In genomic region chr2:118542971-118543573, GRCm38 (mm10) we compare ENCODE assay signal across 8 mouse cellular contexts. TPM values are rescaled to one million over a fixed set of nuclear protein-coding genes. Genes with fewer than 3 reads are reported as not detected.
DNase-seq lines count a peak whose midpoint lies in the region; ATAC-seq and TF ChIP-seq lines count a peak whose summit lies in the region.

No protein-coding gene starts in this region.

- no peak for ATAC-seq in midbrain, postnatal 0 days (ENCODE audit: low FRiP score)
- no peak for ATAC-seq in heart, embryonic 16.5 days (replicated peaks; ENCODE audit: extremely low read depth, insufficient read depth, low FRiP score)

- WGBS in midbrain, postnatal 0 days: 87% methylated on average over 1 of the region's 1 CpGs
- WGBS in midbrain, embryonic 10.5 days: 77% methylated on average over 1 of the region's 1 CpGs
- 63% methylated on average over 1 of the region's 1 CpGs for WGBS in heart, embryonic 16.5 days

- peaks cover 2% of the 10 kb centered on the region; the same call in 1 of the 2 replicates for H3K4me1 ChIP-seq in midbrain, postnatal 0 days (ENCODE audit: insufficient read depth, low read length)
- H3K4me1 ChIP-seq in midbrain, embryonic 10.5 days: peaks cover 79% of the 10 kb centered on the region
- H3K4me1 ChIP-seq in heart, embryonic 16.5 days (ENCODE audit: control insufficient read depth, insufficient read depth, low read length): peaks cover 87% of the 10 kb centered on the region

- peak; percentile 88 for DNase-seq in heart, adult 11 months
- DNase-seq in heart, adult 9 months (ENCODE audit: low spot score in 2 of 2): no peak
- no peak for DNase-seq in midbrain, postnatal 0 days (ENCODE audit: low spot score)
- no peak for DNase-seq in midbrain, embryonic 10.5 days (ENCODE audit: low spot score)
- peak; percentile 60 for DNase-seq in splenic B cell, adult 2 months (ENCODE audit: low read depth, low spot score)
- DNase-seq in Muller cell, postnatal 12 days (ENCODE audit: inconsistent ontology term): no peak
- no peak for DNase-seq in adrenal gland, postnatal 10 days

- no peak overlapping the region for H3K4me3 ChIP-seq in midbrain, postnatal 0 days (ENCODE audit: low read depth, low read length)
- H3K4me3 ChIP-seq in midbrain, embryonic 10.5 days: no peak overlapping the region
- no peak overlapping the region for H3K4me3 ChIP-seq in heart, embryonic 16.5 days (ENCODE audit: low read length)

- H3K36me3 ChIP-seq in midbrain, postnatal 0 days (ENCODE audit: insufficient read depth, low read length): no peaks in the 10 kb centered on the region
- peaks cover 9% of the 10 kb centered on the region for H3K36me3 ChIP-seq in midbrain, embryonic 10.5 days
- H3K36me3 ChIP-seq in heart, embryonic 16.5 days (ENCODE audit: control insufficient read depth, insufficient read depth): 0 out of 2 replicates have a peak, but pooled peaks cover 3% of the 10 kb centered on the region
- peaks cover 2% of the 10 kb centered on the region; the same call in 1 of the 2 replicates for H3K36me3 ChIP-seq in splenic B cell, adult 2 months (ENCODE audit: control insufficient read depth, insufficient read depth, low read length, poor library complexity, severe bottlenecking)

- 0 out of 2 replicates have a peak, but pooled peaks cover 4% of the 10 kb centered on the region for H3K27me3 ChIP-seq in midbrain, postnatal 0 days (ENCODE audit: insufficient read depth, low read length)
- peaks cover 31% of the 10 kb centered on the region for H3K27me3 ChIP-seq in midbrain, embryonic 10.5 days (ENCODE audit: low read depth, poor library complexity, severe bottlenecking)
- no peaks in the 10 kb centered on the region for H3K27me3 ChIP-seq in heart, embryonic 16.5 days (ENCODE audit: control insufficient read depth, insufficient read depth, low read length)
- H3K27me3 ChIP-seq in splenic B cell, adult 2 months (ENCODE audit: control insufficient read depth, insufficient read depth, low read length, poor library complexity, severe bottlenecking): no peaks in the 10 kb centered on the region

- no peak overlapping the region for H3K4me2 ChIP-seq in midbrain, postnatal 0 days (ENCODE audit: low read depth, low read length, poor library complexity, severe bottlenecking)
- no peak overlapping the region; the same call in 1 of the 2 replicates for H3K4me2 ChIP-seq in heart, embryonic 16.5 days (ENCODE audit: low read depth, low read length)

- TF ChIP-seq CTCF in midbrain, postnatal 0 days (IDR thresholded peaks at IDR 0.05): peak; percentile 46

- no peak overlapping the region for H3K9ac ChIP-seq in midbrain, postnatal 0 days (replicated peaks; ENCODE audit: low read length, poor library complexity, severe bottlenecking)
- H3K9ac ChIP-seq in heart, embryonic 16.5 days (ENCODE audit: low read length): peak overlapping the region; percentile 22

- H3K27ac ChIP-seq in midbrain, postnatal 0 days (ENCODE audit: low read depth, low read length): no peak overlapping the region
- no peak overlapping the region; the same call in 1 of the 2 replicates for H3K27ac ChIP-seq in midbrain, embryonic 10.5 days (replicated peaks)
- H3K27ac ChIP-seq in heart, embryonic 16.5 days (ENCODE audit: low read length): peak overlapping the region; percentile 99

- H3K9me3 ChIP-seq in midbrain, postnatal 0 days (ENCODE audit: low read length): no peaks in the 10 kb centered on the region
- H3K9me3 ChIP-seq in midbrain, embryonic 10.5 days (replicated peaks): no peaks in the 10 kb centered on the region
- H3K9me3 ChIP-seq in heart, embryonic 16.5 days (replicated peaks; ENCODE audit: control insufficient read depth, low read length): no peaks in the 10 kb centered on the region

RNA-seq across cellular contexts. Expression of gene Bmf, which starts 6.4 kb away (rescaled TPM):
- total RNA-seq in midbrain, postnatal 0 days (2014; rRNA removed): 6.8 and 9.8 TPM in 2 replicates
- 0.99 and 1.1 TPM in 2 replicates for polyA plus RNA-seq in midbrain, postnatal 0 days (2015; fragmentation: Nextera tagmentation; extraction: Ambion mirVana)
- 2.9 and 3.0 TPM in 2 replicates for polyA plus RNA-seq in midbrain, embryonic 10.5 days (2016; fragmentation: Nextera tagmentation; extraction: Ambion mirVana)
- 1.4 and 1.8 TPM in 2 replicates for polyA plus RNA-seq in heart, embryonic 16.5 days (2015; fragmentation: Nextera tagmentation; extraction: Ambion mirVana)
- 10 to 100 TPM; 18.6 to 23.1 TPM for total RNA-seq in adrenal gland, postnatal 10 days (2021)

RNA-seq across cellular contexts. Expression of gene Bub1b, which starts 54.9 kb away (rescaled TPM):
- total RNA-seq in midbrain, postnatal 0 days (2014; rRNA removed): 7.4 and 8.9 TPM in 2 replicates
- polyA plus RNA-seq in midbrain, postnatal 0 days (2015; fragmentation: Nextera tagmentation; extraction: Ambion mirVana): 3.0 and 4.2 TPM in 2 replicates
- polyA plus RNA-seq in midbrain, embryonic 10.5 days (2016; fragmentation: Nextera tagmentation; extraction: Ambion mirVana): 146 and 150 TPM in 2 replicates
- polyA plus RNA-seq in heart, embryonic 16.5 days (2015; fragmentation: Nextera tagmentation; extraction: Ambion mirVana): 74.8 and 78.4 TPM in 2 replicates
- 10 to 100 TPM; 21.6 to 27.2 TPM for total RNA-seq in adrenal gland, postnatal 10 days (2021)

Comparison
In these comparisons a context has a peak if more than half of its experiments do, and no peak if none do; other contexts are left out.
1. DNase-seq: peak in heart, adult 11 months (single experiment) and splenic B cell, adult 2 months (single experiment); none in heart, adult 9 months (0 of 2), midbrain, postnatal 0 days (single experiment), midbrain, embryonic 10.5 days (single experiment), Muller cell, postnatal 12 days (single experiment) and adrenal gland, postnatal 10 days (single experiment).
2. RNA of gene Bub1b, which starts 54.9 kb away (polyA plus RNA-seq): 146 to 150 TPM in midbrain, embryonic 10.5 days and 74.8 to 78.4 TPM in heart, embryonic 16.5 days; 3.0 to 4.2 TPM in midbrain, postnatal 0 days; every median in the first group is over 10 times any median in the second.